Mouse (Mus musculus): ENCODE data around the gene Cisd3. TPM values are rescaled to one million over a fixed set of nuclear protein-coding genes. Genes with fewer than 3 reads are reported as not detected.

The Cisd3 gene
- total RNA-seq, 2 experiments from 2014 or later, result 96.2 to 111 TPM

- DNase-seq, result no peak
- H3K4me3 ChIP-seq, result peak overlapping the region; percentile 87
- peak overlapping the region; percentile 92; the same call in 1 of the 2 replicates for H3K27ac ChIP-seq
- intact Hi-C loops (cut with DNase I), result loop anchor here (1.0 kb wide), 1 partner anchor 39 kb away; no protein-coding TSS in a partner anchor
- no peak for TF ChIP-seq CTCF (IDR thresholded peaks at IDR 0.05)
Measured at GRCm38 (mm10) chr11:97658751-97659266, 26.8 kb upstream of the Cisd3 start.

GRCm38 (mm10) chr11:97659267-97659989 lies 26.2 kb upstream of the Cisd3 start:
- no peak for TF ChIP-seq CTCF (IDR thresholded peaks at IDR 0.05)
- H3K27ac ChIP-seq, result peak overlapping the region; percentile 92
- peak; percentile 53 for DNase-seq
- H3K4me3 ChIP-seq, result peak overlapping the region; percentile 87
- intact Hi-C loops (cut with DNase I), result no loop called here

- peak overlapping the region; percentile 87 for H3K4me3 ChIP-seq
- DNase-seq, result peak; percentile 91
- H3K27ac ChIP-seq, result peak overlapping the region; percentile 92
- no peak for TF ChIP-seq CTCF (IDR thresholded peaks at IDR 0.05)
- intact Hi-C loops (cut with DNase I), result no loop called here
Measured at GRCm38 (mm10) chr11:97659990-97660714, 25.5 kb upstream of the Cisd3 start.

- peak overlapping the region; percentile 92 for H3K27ac ChIP-seq
- intact Hi-C loops (cut with DNase I), result no loop called here
- peak overlapping the region; percentile 87 for H3K4me3 ChIP-seq
- TF ChIP-seq CTCF (IDR thresholded peaks at IDR 0.05), result no peak
- no peak for DNase-seq
Measured at GRCm38 (mm10) chr11:97660734-97661647, 24.6 kb upstream of the Cisd3 start.

GRCm38 (mm10) chr11:97661648-97662133 lies 23.9 kb upstream of the Cisd3 start:
- intact Hi-C loops (cut with DNase I), result no loop called here
- no peak for TF ChIP-seq CTCF (IDR thresholded peaks at IDR 0.05)
- peak overlapping the region; percentile 87 for H3K4me3 ChIP-seq
- peak overlapping the region; percentile 92 for H3K27ac ChIP-seq
- DNase-seq, result peak; percentile 83

GRCm38 (mm10) chr11:97662207-97662892 lies 23.3 kb upstream of the Cisd3 start:
- peak overlapping the region; percentile 87 for H3K4me3 ChIP-seq

GRCm38 (mm10) chr11:97662893-97663527 lies 22.6 kb upstream of the Cisd3 start, which contains the start of gene Mllt6:
Mllt6 (plus strand) TSS chr11:97663414.
- peak within 1 kb of the TSS; percentile 92 for H3K27ac ChIP-seq
- DNase-seq, result peak; percentile 91
- H3K4me3 ChIP-seq, result peak within 1 kb of the TSS; percentile 87
- intact Hi-C loops (cut with DNase I), result no loop called here
- TF ChIP-seq CTCF (IDR thresholded peaks at IDR 0.05), result no peak

More at GRCm38 (mm10) chr11:97662207-97662892, 23.3 kb upstream of the Cisd3 start:
- intact Hi-C loops (cut with DNase I), result no loop called here
- TF ChIP-seq CTCF (IDR thresholded peaks at IDR 0.05), result no peak
- DNase-seq, result peak; percentile 57
- H3K27ac ChIP-seq, result peak overlapping the region; percentile 92

- H3K4me3 ChIP-seq, result peak overlapping the region; percentile 87
- TF ChIP-seq CTCF (IDR thresholded peaks at IDR 0.05), result no peak
- peak; percentile 69 for DNase-seq
- intact Hi-C loops (cut with DNase I), result loop anchor here (2.0 kb wide), 1 partner anchor 21 kb away; the partner anchor contains the start of gene Cisd3
- H3K27ac ChIP-seq, result peak overlapping the region; percentile 92
Measured at GRCm38 (mm10) chr11:97663528-97664338, 21.9 kb upstream of the Cisd3 start.

- H3K4me3 ChIP-seq, result peak overlapping the region; percentile 87
- DNase-seq, result no peak
- H3K27ac ChIP-seq, result peak overlapping the region; percentile 92
- TF ChIP-seq CTCF (IDR thresholded peaks at IDR 0.05), result no peak
- intact Hi-C loops (cut with DNase I), result loop anchor here (2.0 kb wide), 1 partner anchor 20 kb away; the partner anchor contains the start of gene Cisd3
Measured at GRCm38 (mm10) chr11:97664339-97664665, 21.3 kb upstream of the Cisd3 start.

- intact Hi-C loops (cut with DNase I), result loop anchor here (2.0 kb wide), 1 partner anchor 20 kb away; the partner anchor contains the start of gene Cisd3
- H3K4me3 ChIP-seq, result peak overlapping the region; percentile 87
Measured at GRCm38 (mm10) chr11:97664771-97665240, 20.8 kb upstream of the Cisd3 start.

More at GRCm38 (mm10) chr11:97664771-97665240, 20.8 kb upstream of the Cisd3 start:
- TF ChIP-seq CTCF (IDR thresholded peaks at IDR 0.05), result peak; percentile 23; the same call in 1 of the 2 replicates
- no peak for DNase-seq
- peak overlapping the region; percentile 92 for H3K27ac ChIP-seq

Measured in gastrocnemius, adult 2 months (tissue).